Mouse (Mus musculus): ENCODE data around the gene Msh4. TPM values are rescaled to one million over a fixed set of nuclear protein-coding genes. Genes with fewer than 3 reads are reported as not detected.

Gene Msh4
- polyA plus RNA-seq, 1 experiment from 2014 or later, result 0.13 TPM

DNA sequence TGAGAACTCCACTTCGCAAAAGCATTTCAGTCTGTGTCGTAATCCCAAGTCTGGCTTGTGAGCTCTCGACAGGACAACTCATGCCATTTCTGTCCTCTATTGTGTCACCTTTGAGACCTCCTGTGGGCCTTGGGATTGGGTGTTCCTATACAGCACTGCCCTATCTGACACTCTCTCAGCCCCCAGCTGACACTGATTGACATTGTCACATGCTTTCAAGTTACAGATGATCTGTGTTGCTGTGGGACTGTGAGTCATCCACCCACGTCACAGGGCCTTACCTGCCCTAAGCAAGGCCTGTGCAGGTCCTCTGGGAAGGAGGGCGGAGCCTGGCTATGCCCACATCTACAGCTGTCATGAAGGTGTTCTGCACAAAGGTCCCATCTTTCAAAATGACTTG, 26.5 kb upstream of the Msh4 start:
- Histone ChIP-seq H3K27me3 (no peaks in the 10 kb centered on the region), H3K9ac (replicated peaks) (no peak overlapping the region), H3K27ac (no peak overlapping the region), H3K9me3 (no peaks in the 10 kb centered on the region), H3K36me3 (peaks cover 59% of the 10 kb centered on the region), H3K4me1 (replicated peaks) (no peaks in the 10 kb centered on the region), H3K4me3 (replicated peaks) (no peak overlapping the region), H3K4me2 (replicated peaks) (no peak overlapping the region)
- ATAC-seq, result no peak
- WGBS, result 96% methylated on average over 5 of the region's 5 CpGs

DNA sequence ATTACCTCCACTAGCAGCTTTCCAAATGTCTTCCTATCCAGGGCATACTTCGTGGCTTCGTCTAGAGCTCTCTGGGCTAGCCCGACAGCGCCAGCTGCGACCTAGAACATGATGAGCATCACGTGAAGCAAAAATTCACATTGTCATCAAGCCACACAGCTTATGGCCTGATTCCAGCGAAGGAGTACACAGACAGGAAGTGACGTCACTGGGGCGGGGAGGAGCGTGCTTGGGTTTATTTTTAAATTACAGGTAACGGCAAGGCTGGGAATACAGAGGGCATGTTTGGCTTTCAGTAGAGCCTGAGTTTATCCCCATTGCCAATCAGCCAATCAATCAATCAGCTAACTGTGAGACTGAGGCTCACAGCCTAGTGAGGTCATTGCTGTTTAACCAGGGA, 23.6 kb upstream of the Msh4 start:
- ATAC-seq, result no peak
- WGBS, result 98% methylated on average over 11 of the region's 11 CpGs
- Histone ChIP-seq H3K4me3 (replicated peaks) (no peak overlapping the region), H3K36me3 (peaks cover 58% of the 10 kb centered on the region), H3K4me1 (replicated peaks) (no peaks in the 10 kb centered on the region), H3K9me3 (no peaks in the 10 kb centered on the region), H3K4me2 (replicated peaks) (no peak overlapping the region), H3K9ac (replicated peaks) (no peak overlapping the region), H3K27ac (no peak overlapping the region), H3K27me3 (no peaks in the 10 kb centered on the region)

DNA sequence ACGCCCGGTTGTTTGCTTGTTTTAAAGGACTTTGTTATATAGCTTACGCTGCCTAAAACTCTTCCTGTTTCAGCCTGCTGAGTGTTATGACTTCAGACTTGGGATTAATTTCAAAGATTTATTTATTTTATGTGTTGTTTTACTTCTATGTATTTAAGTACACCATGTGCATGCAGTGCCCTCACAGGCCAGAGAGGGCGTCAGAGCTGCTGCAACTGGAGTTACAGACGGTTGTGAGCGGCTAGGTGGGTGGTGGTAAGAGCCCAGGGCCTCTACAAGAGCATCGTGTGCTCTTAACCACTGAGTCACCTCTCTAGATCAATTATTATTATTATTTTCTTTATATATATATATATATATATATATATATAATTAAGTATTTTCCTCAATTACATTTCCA, 20.4 kb upstream of the Msh4 start:
- H3K4me1 ChIP-seq (replicated peaks), result no peaks in the 10 kb centered on the region
- 91% methylated on average over 7 of the region's 7 CpGs for WGBS
- peaks cover 47% of the 10 kb centered on the region for H3K36me3 ChIP-seq
- H3K9ac ChIP-seq (replicated peaks), result no peak overlapping the region
- no peak overlapping the region for H3K4me3 ChIP-seq (replicated peaks)
- no peaks in the 10 kb centered on the region for H3K9me3 ChIP-seq
- H3K27ac ChIP-seq, result no peak overlapping the region
- H3K27me3 ChIP-seq, result no peaks in the 10 kb centered on the region
- no peak for ATAC-seq
- no peak overlapping the region for H3K4me2 ChIP-seq (replicated peaks)

GRCm38 (mm10) chr3:153921147-153921910, 15.4 kb upstream of the Msh4 start:
- no peak for ATAC-seq
- Histone ChIP-seq H3K9me3 (no peaks in the 10 kb centered on the region), H3K27ac (no peak overlapping the region), H3K36me3 (peaks cover 28% of the 10 kb centered on the region), H3K4me2 (replicated peaks) (no peak overlapping the region), H3K4me1 (replicated peaks) (no peaks in the 10 kb centered on the region), H3K4me3 (replicated peaks) (no peak overlapping the region), H3K27me3 (no peaks in the 10 kb centered on the region), H3K9ac (replicated peaks) (no peak overlapping the region)
- 94% methylated on average over 10 of the region's 10 CpGs for WGBS

DNA sequence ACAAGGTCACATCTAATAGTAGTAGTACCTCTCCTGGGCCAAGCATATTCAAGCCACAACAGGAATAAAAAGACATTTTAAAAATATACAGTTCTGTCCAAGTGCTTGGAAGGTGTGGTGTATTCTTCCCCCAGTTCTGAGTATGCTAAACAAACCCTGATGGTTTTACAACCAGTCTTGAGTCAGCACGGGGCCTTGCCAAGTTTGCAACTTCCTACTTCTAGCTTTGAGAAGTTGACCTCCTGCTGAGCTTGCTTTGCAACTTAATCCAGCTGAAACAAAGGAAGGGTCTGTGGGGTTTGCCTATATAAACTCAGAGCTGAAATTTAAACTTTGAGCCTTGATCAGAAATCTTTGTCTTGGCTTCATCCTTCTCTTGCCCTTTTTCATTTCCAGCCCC, 11.3 kb upstream of the Msh4 start:
- Histone ChIP-seq H3K9ac (replicated peaks) (no peak overlapping the region), H3K36me3 (peaks cover 10% of the 10 kb centered on the region), H3K27ac (no peak overlapping the region), H3K9me3 (no peaks in the 10 kb centered on the region), H3K4me2 (replicated peaks) (no peak overlapping the region), H3K4me1 (replicated peaks) (peaks cover 7% of the 10 kb centered on the region), H3K4me3 (replicated peaks) (no peak overlapping the region), H3K27me3 (no peaks in the 10 kb centered on the region)
- WGBS, result 9% methylated on average over 1 of the region's 1 CpGs
- ATAC-seq, result no peak

DNA sequence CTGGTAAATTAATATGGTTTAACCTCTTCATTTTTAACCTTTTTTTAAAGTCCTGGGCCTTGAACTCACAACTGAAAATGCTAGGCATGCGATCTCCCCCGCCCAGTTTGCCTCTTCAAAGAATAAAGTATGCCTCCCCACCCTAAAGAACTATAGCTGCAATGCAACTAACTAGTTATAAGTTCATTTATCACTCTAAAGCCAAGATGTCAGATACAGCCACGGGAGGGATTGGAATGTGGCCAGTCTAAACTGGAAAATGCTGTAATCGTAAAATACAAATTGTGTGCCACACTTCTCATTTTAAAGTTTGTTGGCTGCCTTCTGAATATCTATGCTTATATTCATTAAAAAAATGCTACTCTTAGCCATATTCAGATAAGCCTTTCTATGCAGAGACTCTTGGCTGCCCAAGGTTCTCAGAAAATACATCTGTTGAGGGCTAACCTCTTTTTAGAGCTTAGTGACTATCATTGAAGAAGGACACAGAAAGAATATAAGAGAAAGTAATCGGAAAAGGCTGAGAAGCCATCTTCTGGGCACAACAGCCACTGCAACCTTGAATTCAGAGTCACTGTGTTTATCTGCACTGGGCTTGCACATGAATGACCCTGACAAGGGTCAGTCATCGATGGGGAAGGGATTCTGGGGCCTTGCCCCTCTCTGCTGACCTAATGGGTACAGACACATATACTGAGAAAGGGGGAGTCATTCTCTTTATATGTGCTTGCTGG, 7.7 kb upstream of the Msh4 start:
- no peaks in the 10 kb centered on the region for H3K27me3 ChIP-seq
- peaks cover 42% of the 10 kb centered on the region for H3K4me1 ChIP-seq (replicated peaks)
- no peaks in the 10 kb centered on the region for H3K9me3 ChIP-seq
- peak overlapping the region; percentile 98 for H3K9ac ChIP-seq (replicated peaks)
- peaks cover 27% of the 10 kb centered on the region for H3K36me3 ChIP-seq
- peak overlapping the region; percentile 89 for H3K4me3 ChIP-seq (replicated peaks)
- peak overlapping the region; percentile 90 for H3K4me2 ChIP-seq (replicated peaks)
- ATAC-seq, result no peak
- 68% methylated on average over 6 of the region's 6 CpGs for WGBS
- peak overlapping the region; percentile 94 for H3K27ac ChIP-seq

GRCm38 (mm10) chr3:153912546-153913509, 6.9 kb upstream of the Msh4 start, which contains the start of gene Rabggtb:
TSS of gene Rabggtb (minus strand) at chr3:153913009.
- peak within 1 kb of the TSS; percentile 89 for H3K4me3 ChIP-seq (replicated peaks)
- peak; percentile 98 for ATAC-seq
- H3K27ac ChIP-seq, result peak within 1 kb of the TSS; percentile 94
- H3K4me1 ChIP-seq (replicated peaks), result peaks cover 50% of the 10 kb centered on the region
- peaks cover 35% of the 10 kb centered on the region for H3K36me3 ChIP-seq
- peak within 1 kb of the TSS; percentile 98 for H3K9ac ChIP-seq (replicated peaks)
- under 1% methylated on average over 65 of the region's 65 CpGs for WGBS
- H3K4me2 ChIP-seq (replicated peaks), result peak within 1 kb of the TSS; percentile 90
- no peaks in the 10 kb centered on the region for H3K27me3 ChIP-seq
- no peaks in the 10 kb centered on the region for H3K9me3 ChIP-seq

GRCm38 (mm10) chr3:153911882-153912440, 6.0 kb upstream of the Msh4 start:
- H3K27ac ChIP-seq, result peak overlapping the region; percentile 94; the same call in 1 of the 2 replicates
- no peak for ATAC-seq
- peaks cover 43% of the 10 kb centered on the region for H3K36me3 ChIP-seq
- peaks cover 53% of the 10 kb centered on the region for H3K4me1 ChIP-seq (replicated peaks)
- H3K4me3 ChIP-seq (replicated peaks), result peak overlapping the region; percentile 89
- H3K4me2 ChIP-seq (replicated peaks), result peak overlapping the region; percentile 90
- H3K9me3 ChIP-seq, result no peaks in the 10 kb centered on the region
- WGBS, result 5% methylated on average over 12 of the region's 12 CpGs
- peak overlapping the region; percentile 98 for H3K9ac ChIP-seq (replicated peaks)
- H3K27me3 ChIP-seq, result no peaks in the 10 kb centered on the region

GRCm38 (mm10) chr3:153911197-153911881, 5.4 kb upstream of the Msh4 start:
- Histone ChIP-seq H3K9me3 (no peaks in the 10 kb centered on the region), H3K27me3 (no peaks in the 10 kb centered on the region), H3K4me2 (replicated peaks) (peak overlapping the region; percentile 90), H3K4me3 (replicated peaks) (peak overlapping the region; percentile 89), H3K27ac (no peak overlapping the region), H3K4me1 (replicated peaks) (peaks cover 53% of the 10 kb centered on the region), H3K9ac (replicated peaks) (peak overlapping the region; percentile 98), H3K36me3 (peaks cover 49% of the 10 kb centered on the region)
- 53% methylated on average over 8 of the region's 8 CpGs for WGBS
- no peak for ATAC-seq

DNA sequence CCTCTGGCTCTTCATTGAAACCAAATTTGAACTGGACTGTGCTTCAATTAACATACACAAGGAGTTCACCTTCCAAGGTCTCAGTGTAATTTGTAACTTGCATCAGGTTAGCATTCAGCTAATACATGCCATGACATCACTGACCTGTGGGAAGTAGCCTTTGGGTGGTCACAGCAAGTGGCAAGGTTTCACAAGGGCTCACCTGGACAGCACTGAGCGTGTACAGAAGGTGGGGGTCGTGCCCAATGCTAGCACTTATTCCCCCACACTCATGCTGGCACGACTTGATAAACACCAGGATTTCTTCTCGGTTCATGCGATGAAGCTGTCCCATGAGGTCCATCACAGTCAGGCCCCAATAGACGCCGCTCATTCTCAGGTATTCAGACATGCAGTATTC, 4.6 kb upstream of the Msh4 start:
- peak overlapping the region; percentile 89; the same call in 1 of the 2 replicates for H3K4me3 ChIP-seq (replicated peaks)
- H3K36me3 ChIP-seq, result peaks cover 57% of the 10 kb centered on the region
- H3K4me2 ChIP-seq (replicated peaks), result peak overlapping the region; percentile 90
- peaks cover 53% of the 10 kb centered on the region for H3K4me1 ChIP-seq (replicated peaks)
- 81% methylated on average over 7 of the region's 7 CpGs for WGBS
- H3K27me3 ChIP-seq, result no peaks in the 10 kb centered on the region
- ATAC-seq, result no peak
- H3K9ac ChIP-seq (replicated peaks), result peak overlapping the region; percentile 39; the same call in 1 of the 2 replicates
- H3K9me3 ChIP-seq, result no peaks in the 10 kb centered on the region
- H3K27ac ChIP-seq, result no peak overlapping the region

- Histone ChIP-seq H3K9me3 (no peaks in the 10 kb centered on the region), H3K27me3 (no peaks in the 10 kb centered on the region), H3K4me2 (replicated peaks) (no peak overlapping the region), H3K9ac (replicated peaks) (no peak overlapping the region), H3K4me1 (replicated peaks) (peaks cover 53% of the 10 kb centered on the region), H3K4me3 (replicated peaks) (no peak overlapping the region), H3K36me3 (peaks cover 68% of the 10 kb centered on the region), H3K27ac (no peak overlapping the region)
- WGBS, result 74% methylated on average over 5 of the region's 5 CpGs
- ATAC-seq, result no peak
Observed at GRCm38 (mm10) chr3:153908919-153909318, 3.0 kb upstream of the Msh4 start.

Measured in midbrain, embryonic 13.5 days (tissue).